Mouse (Mus musculus): ENCODE data around the gene Col5a1.

GRCm38 (mm10) chr2:27875231-27875630 lies 11.0 kb upstream of the Col5a1 start:
- no peak for TF ChIP-seq POLR2A (IDR thresholded peaks at IDR 0.05; ENCODE audit: insufficient read depth, low read depth, low read length)
- no peak for TF ChIP-seq CTCF (IDR thresholded peaks at IDR 0.05; ENCODE audit: insufficient read depth, low read depth, low read length)

Measured in olfactory bulb, adult 2 months (tissue).